Mouse (Mus musculus): ENCODE results near the gene Alpl. TPM values are rescaled to one million over a fixed set of nuclear protein-coding genes. Genes with fewer than 3 reads are reported as not detected.

Gene Alpl
- polyA plus RNA-seq, 1 experiment: 0.07 TPM

DNA sequence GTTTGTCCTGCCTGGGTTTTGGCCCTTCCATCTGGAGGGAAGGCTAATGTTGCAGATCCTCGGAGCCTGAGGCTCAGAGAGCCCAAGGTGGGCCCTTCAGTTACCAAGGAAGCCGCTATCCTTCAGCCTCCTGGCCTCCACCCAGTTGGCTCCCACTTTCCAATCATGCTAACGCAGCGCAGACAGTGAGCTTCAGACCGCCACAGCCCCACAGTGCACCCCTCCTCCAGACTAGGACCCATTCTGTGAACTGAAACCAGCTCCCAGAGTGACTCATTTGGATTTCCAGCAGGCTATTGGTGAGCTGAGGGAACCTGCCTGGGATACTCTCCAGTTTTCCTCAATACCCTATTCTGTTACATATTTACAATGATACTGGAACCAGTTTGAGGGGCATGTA lies 90.8 kb downstream of the Alpl start:
- no peak overlapping the region for H3ac ChIP-seq (ENCODE audit: control insufficient read depth, insufficient read length)
- no peak overlapping the region for H3K4me3 ChIP-seq
- no peak overlapping the region for H3K4me2 ChIP-seq (ENCODE audit: low read depth)
- no peaks in the 10 kb centered on the region for H3K36me3 ChIP-seq (ENCODE audit: control insufficient read depth, insufficient read depth)
- peaks cover 16% of the 10 kb centered on the region for H3K27me3 ChIP-seq (ENCODE audit: control insufficient read depth, insufficient read depth, insufficient read length)
- no peaks in the 10 kb centered on the region for H3K79me2 ChIP-seq (ENCODE audit: control insufficient read depth, insufficient read depth)
- TF ChIP-seq SRF (IDR thresholded peaks at IDR 0.05; ENCODE audit: control insufficient read depth, insufficient read length, low read depth) (no peak), POLR2AphosphoS2 (IDR thresholded peaks at IDR 0.05; ENCODE audit: insufficient read length, low read depth) (no peak), MYOG (IDR thresholded peaks at IDR 0.05; ENCODE audit: control insufficient read depth in 1 of 3, insufficient read depth in 1 of 3, insufficient read length in 2 of 3, low read depth in 2 of 3) (no peak), MAX (IDR thresholded peaks at IDR 0.05; ENCODE audit: low read depth) (no peak), TCF12 (IDR thresholded peaks at IDR 0.05; ENCODE audit: insufficient read depth, poor library complexity, severe bottlenecking) (no peak), REST (IDR thresholded peaks at IDR 0.05; ENCODE audit: insufficient read depth, insufficient read length) (no peak), USF1 (IDR thresholded peaks at IDR 0.05; ENCODE audit: low read depth) (no peak), POLR2A (IDR thresholded peaks at IDR 0.05; ENCODE audit: insufficient read length, low read depth) (no peak), TCF3 (IDR thresholded peaks at IDR 0.05; ENCODE audit: insufficient read length, low read depth) (no peak), MYOD1 (IDR thresholded peaks at IDR 0.05; ENCODE audit: control insufficient read depth in 1 of 3, insufficient read length in 2 of 3, low read depth in 2 of 3) (no peak), CEBPB (IDR thresholded peaks at IDR 0.05; ENCODE audit: insufficient read depth, poor library complexity, severe bottlenecking) (no peak), E2F4 (IDR thresholded peaks at IDR 0.05; ENCODE audit: insufficient read depth) (no peak)

DNA sequence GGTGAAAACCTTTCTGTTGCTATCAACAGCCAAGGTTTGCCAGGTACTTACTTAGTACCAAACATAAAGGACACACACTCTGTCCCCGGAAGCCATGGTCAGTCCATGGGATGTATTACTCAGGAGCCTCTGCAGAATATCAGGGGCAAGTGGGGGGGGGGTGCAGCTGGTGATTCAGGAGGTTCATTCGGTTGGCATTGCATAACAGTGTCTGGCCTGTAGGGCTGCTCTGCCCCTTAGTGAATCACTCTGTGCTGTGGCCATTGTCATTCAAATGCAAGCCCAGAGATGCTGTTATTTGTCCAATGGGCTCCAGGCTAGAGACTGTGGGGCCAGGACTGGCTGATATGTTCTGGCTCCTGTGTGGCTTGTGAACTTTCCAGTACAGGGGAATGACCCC lies 91.6 kb downstream of the Alpl start:
- Histone ChIP-seq H3K79me2 (ENCODE audit: control insufficient read depth, insufficient read depth) (no peaks in the 10 kb centered on the region), H3K4me3 (no peak overlapping the region), H3K27me3 (ENCODE audit: control insufficient read depth, insufficient read depth, insufficient read length) (peaks cover 21% of the 10 kb centered on the region), H3K36me3 (ENCODE audit: control insufficient read depth, insufficient read depth) (no peaks in the 10 kb centered on the region), H3K4me2 (ENCODE audit: low read depth) (no peak overlapping the region), H3ac (ENCODE audit: control insufficient read depth, insufficient read length) (no peak overlapping the region)
- peak; percentile 66 for TF ChIP-seq CEBPB (IDR thresholded peaks at IDR 0.05; ENCODE audit: insufficient read depth, poor library complexity, severe bottlenecking)
- no peak for TF ChIP-seq E2F4 (IDR thresholded peaks at IDR 0.05; ENCODE audit: insufficient read depth)

DNA sequence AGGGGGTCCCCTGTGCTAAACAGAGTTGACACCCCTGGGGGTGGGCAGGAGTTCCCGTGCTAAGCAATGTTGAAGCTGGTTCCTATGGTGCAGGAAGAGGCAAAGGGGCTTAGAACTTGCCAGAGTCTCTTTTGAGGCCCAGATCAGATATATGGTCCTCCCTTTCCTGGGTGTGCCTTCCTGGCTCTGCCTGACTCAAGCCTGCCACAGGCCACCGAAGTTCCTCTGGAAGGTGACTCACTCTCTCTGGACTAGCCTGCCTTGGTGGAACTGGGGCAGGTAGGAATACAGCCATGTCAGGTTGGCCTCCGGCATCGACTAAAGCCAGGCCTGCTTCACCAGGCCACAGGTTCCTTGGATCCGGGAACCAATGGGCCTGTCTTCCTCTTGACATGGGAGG lies 93.1 kb downstream of the Alpl start:
- TF ChIP-seq MAX (IDR thresholded peaks at IDR 0.05; ENCODE audit: low read depth) (no peak), TCF12 (IDR thresholded peaks at IDR 0.05; ENCODE audit: insufficient read depth, poor library complexity, severe bottlenecking) (no peak), REST (IDR thresholded peaks at IDR 0.05; ENCODE audit: insufficient read depth, insufficient read length) (no peak), E2F4 (IDR thresholded peaks at IDR 0.05; ENCODE audit: insufficient read depth) (no peak), USF1 (IDR thresholded peaks at IDR 0.05; ENCODE audit: low read depth) (no peak), SRF (IDR thresholded peaks at IDR 0.05; ENCODE audit: control insufficient read depth, insufficient read length, low read depth) (no peak), CEBPB (IDR thresholded peaks at IDR 0.05; ENCODE audit: insufficient read depth, poor library complexity, severe bottlenecking) (no peak), TCF3 (IDR thresholded peaks at IDR 0.05; ENCODE audit: insufficient read length, low read depth) (no peak), MYOG (IDR thresholded peaks at IDR 0.05; ENCODE audit: control insufficient read depth in 1 of 3, insufficient read depth in 1 of 3, insufficient read length in 2 of 3, low read depth in 2 of 3) (no peak), POLR2A (IDR thresholded peaks at IDR 0.05; ENCODE audit: insufficient read length, low read depth) (no peak), POLR2AphosphoS2 (IDR thresholded peaks at IDR 0.05; ENCODE audit: insufficient read length, low read depth) (no peak), MYOD1 (IDR thresholded peaks at IDR 0.05; ENCODE audit: control insufficient read depth in 1 of 3, insufficient read length in 2 of 3, low read depth in 2 of 3) (no peak)
- H3K27me3 ChIP-seq (ENCODE audit: control insufficient read depth, insufficient read depth, insufficient read length): peaks cover 21% of the 10 kb centered on the region
- no peak overlapping the region for H3K4me3 ChIP-seq
- H3ac ChIP-seq (ENCODE audit: control insufficient read depth, insufficient read length): no peak overlapping the region
- no peaks in the 10 kb centered on the region for H3K79me2 ChIP-seq (ENCODE audit: control insufficient read depth, insufficient read depth)
- H3K36me3 ChIP-seq (ENCODE audit: control insufficient read depth, insufficient read depth): no peaks in the 10 kb centered on the region
- H3K4me2 ChIP-seq (ENCODE audit: low read depth): no peak overlapping the region

DNA sequence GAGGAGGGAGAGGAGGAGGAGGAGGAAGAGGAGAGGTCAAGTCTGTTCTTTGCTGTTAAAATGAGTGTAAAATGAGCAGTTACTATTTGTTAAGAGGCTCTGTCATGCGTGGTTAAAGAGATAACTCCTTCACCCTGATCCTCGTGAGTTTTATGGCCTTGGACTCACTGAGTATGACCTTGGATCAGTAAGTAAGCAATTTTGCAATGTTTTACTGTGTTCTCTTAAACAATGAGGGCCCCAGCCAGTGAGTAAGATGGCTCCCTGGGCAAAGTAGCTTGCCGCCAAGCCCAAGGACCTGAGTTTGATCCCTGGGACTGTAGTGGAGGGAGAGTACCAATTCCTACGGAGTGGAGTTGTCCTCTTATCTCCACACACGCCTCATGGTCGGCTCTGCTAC lies 95.2 kb downstream of the Alpl start:
- Histone ChIP-seq H3K4me3 (no peak overlapping the region), H3K79me2 (ENCODE audit: control insufficient read depth, insufficient read depth) (no peaks in the 10 kb centered on the region), H3K36me3 (ENCODE audit: control insufficient read depth, insufficient read depth) (no peaks in the 10 kb centered on the region), H3ac (ENCODE audit: control insufficient read depth, insufficient read length) (no peak overlapping the region), H3K4me2 (ENCODE audit: low read depth) (no peak overlapping the region), H3K27me3 (ENCODE audit: control insufficient read depth, insufficient read depth, insufficient read length) (peaks cover 24% of the 10 kb centered on the region)
- no peak for TF ChIP-seq MYOD1 (IDR thresholded peaks at IDR 0.05; ENCODE audit: control insufficient read depth in 1 of 3, insufficient read length in 2 of 3, low read depth in 2 of 3)
- no peak for TF ChIP-seq TCF12 (IDR thresholded peaks at IDR 0.05; ENCODE audit: insufficient read depth, poor library complexity, severe bottlenecking)

DNA sequence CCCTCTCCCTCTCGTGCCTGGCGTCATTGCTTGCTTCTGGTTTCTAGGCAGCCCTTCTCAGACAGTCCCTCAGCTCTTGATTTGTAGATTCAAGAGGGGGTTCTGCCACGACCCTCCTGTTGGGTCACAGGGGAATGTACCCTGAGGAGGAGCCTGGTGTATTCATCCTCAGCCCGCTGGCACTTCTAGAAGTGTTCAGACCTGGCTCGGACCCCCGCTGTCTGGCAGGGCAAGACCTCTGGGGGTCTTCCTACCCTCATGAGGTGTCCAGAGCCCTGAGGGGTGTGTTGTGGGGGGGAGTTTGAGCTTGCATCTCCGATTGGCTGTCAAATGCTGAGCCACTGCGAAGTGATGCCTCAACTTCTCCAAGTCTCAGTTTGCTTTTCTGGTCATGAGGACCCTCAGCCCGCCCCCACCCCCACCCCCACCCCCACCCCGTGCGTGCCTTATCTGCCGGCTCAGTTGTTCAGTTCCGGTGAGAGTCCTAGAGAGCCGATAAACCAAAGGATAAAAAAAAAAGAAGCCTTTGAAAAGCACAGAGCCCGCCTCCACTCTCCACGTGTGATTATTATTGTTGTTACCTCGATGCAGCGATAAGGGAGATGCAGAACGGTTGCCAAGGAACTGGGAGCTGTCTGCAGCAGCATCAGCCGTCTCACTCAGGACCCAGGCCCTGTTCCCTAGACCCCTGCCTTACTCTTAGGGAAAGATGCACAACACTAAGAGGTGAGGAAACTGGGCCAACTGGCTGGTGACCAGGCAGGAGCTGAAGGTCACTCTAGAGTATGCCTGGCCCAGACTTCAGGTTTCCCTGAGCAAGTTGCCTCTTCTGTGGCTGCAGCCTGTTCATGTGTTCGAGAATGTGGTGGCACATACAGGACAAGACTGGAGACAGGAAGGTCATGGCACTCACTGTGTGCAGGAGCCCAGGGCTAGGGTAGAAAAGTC lies 96.6 kb downstream of the Alpl start:
- TF ChIP-seq REST (IDR thresholded peaks at IDR 0.05; ENCODE audit: insufficient read depth, insufficient read length): no peak
- TF ChIP-seq USF1 (IDR thresholded peaks at IDR 0.05; ENCODE audit: low read depth): no peak
- no peak for TF ChIP-seq POLR2A (IDR thresholded peaks at IDR 0.05; ENCODE audit: insufficient read length, low read depth)
- no peak for TF ChIP-seq MYOG (IDR thresholded peaks at IDR 0.05; ENCODE audit: control insufficient read depth in 1 of 3, insufficient read depth in 1 of 3, insufficient read length in 2 of 3, low read depth in 2 of 3)
- no peak for TF ChIP-seq TCF12 (IDR thresholded peaks at IDR 0.05; ENCODE audit: insufficient read depth, poor library complexity, severe bottlenecking)
- no peak for TF ChIP-seq CEBPB (IDR thresholded peaks at IDR 0.05; ENCODE audit: insufficient read depth, poor library complexity, severe bottlenecking)
- no peak for TF ChIP-seq POLR2AphosphoS2 (IDR thresholded peaks at IDR 0.05; ENCODE audit: insufficient read length, low read depth)
- TF ChIP-seq TCF3 (IDR thresholded peaks at IDR 0.05; ENCODE audit: insufficient read length, low read depth): no peak
- TF ChIP-seq MYOD1 (IDR thresholded peaks at IDR 0.05; ENCODE audit: control insufficient read depth in 1 of 3, insufficient read length in 2 of 3, low read depth in 2 of 3): no peak
- TF ChIP-seq MAX (IDR thresholded peaks at IDR 0.05; ENCODE audit: low read depth): no peak
- no peak for TF ChIP-seq E2F4 (IDR thresholded peaks at IDR 0.05; ENCODE audit: insufficient read depth)
- no peak for TF ChIP-seq SRF (IDR thresholded peaks at IDR 0.05; ENCODE audit: control insufficient read depth, insufficient read length, low read depth)
- Histone ChIP-seq H3K4me2 (ENCODE audit: low read depth) (no peak overlapping the region), H3K4me3 (no peak overlapping the region), H3K27me3 (ENCODE audit: control insufficient read depth, insufficient read depth, insufficient read length) (peaks cover 34% of the 10 kb centered on the region), H3K79me2 (ENCODE audit: control insufficient read depth, insufficient read depth) (no peaks in the 10 kb centered on the region), H3ac (ENCODE audit: control insufficient read depth, insufficient read length) (no peak overlapping the region), H3K36me3 (ENCODE audit: control insufficient read depth, insufficient read depth) (no peaks in the 10 kb centered on the region)

Measured in myocyte (in vitro differentiated cells).